Mouse (Mus musculus) cerebellum, adult 2 months (tissue): ENCODE measurements around the gene Pde4dip. TPM values are rescaled to one million over a fixed set of nuclear protein-coding genes. Genes with fewer than 3 reads are reported as not detected.

Experiments
- DNase-seq, 2 experiments: peaks; one replicate each; pipeline ENCODE4 v3.0.0; 2021
- H3K27ac ChIP-seq: fragments of 200-500 bp; 2 replicates; pipeline ENCODE4 v1.5.1; 2012; ENCODE audit warnings: low read length, control low read depth, inconsistent platforms; ENCODE audit not compliant: insufficient read depth
- H3K27me3 ChIP-seq: fragments of 200-500 bp; 2 replicates; pipeline ENCODE4 v1.6.1; 2012; ENCODE audit warnings: inconsistent platforms, mild to moderate bottlenecking, low read length, moderate library complexity; ENCODE audit not compliant: control insufficient read depth, insufficient read depth
- H3K4me1 ChIP-seq: fragments of 200-500 bp; 2 replicates; pipeline ENCODE4 v1.6.1; 2011; ENCODE audit warnings: low read length; ENCODE audit not compliant: control insufficient read depth, insufficient read depth
- H3K4me3 ChIP-seq: fragments of 200-500 bp; replicated peaks from 2 replicates; pipeline ENCODE3; 2011; ENCODE audit warnings: mild to moderate bottlenecking, low read depth, low read length, control low read depth; ENCODE audit not compliant: insufficient read depth
- CTCF ChIP-seq: fragments of 200-500 bp; IDR thresholded peaks from 2 replicates; pipeline ENCODE4 v1.5.1; 2011; ENCODE audit warnings: low read depth, mild to moderate bottlenecking, control low read depth, low read length, moderate library complexity, borderline replicate concordance; ENCODE audit not compliant: insufficient read depth
- POLR2A ChIP-seq: fragments of 200-500 bp; IDR thresholded peaks from 2 replicates; pipeline ENCODE4 v1.6.1; 2011; ENCODE audit warnings: low read length, control low read depth, borderline replicate concordance; ENCODE audit not compliant: insufficient read depth
- WGBS: fragments of 180-500 bp; shearing (Covaris S2); methylation state at CpG from one replicate; pipeline ENCODE4 v1.1.7; 2018; 5-methylcytosine and 5-hydroxymethylcytosine counted together
- polyA plus RNA-seq: library from polyadenylated mRNA; depleted of rRNA; stranded (reverse); fragments of >200 nt; gene quantifications from 2 replicates; pipeline ENCODE4 v1.2.3, GENCODE M21; 2012

Gene Pde4dip
- polyA plus RNA-seq, 1 experiment, result 88.6 TPM

GRCm38 (mm10) chr3:97851803-97852202 is 36.7 kb downstream of the Pde4dip start:
- DNase-seq, result no peak
- Histone ChIP-seq H3K4me3 (no peak overlapping the region), H3K27me3 (no peaks in the 10 kb centered on the region), H3K4me1 (peaks cover 12% of the 10 kb centered on the region; the same call in 1 of the 2 replicates), H3K27ac (no peak overlapping the region)
- WGBS, result 88% methylated on average over 2 of the region's 2 CpGs
- TF ChIP-seq CTCF (no peak), POLR2A (no peak)

- WGBS, result 90% methylated on average over 3 of the region's 3 CpGs
- H3K27ac ChIP-seq, result no peak overlapping the region
- no peak overlapping the region for H3K4me3 ChIP-seq
- DNase-seq, result no peak
- TF ChIP-seq CTCF, result no peak
- no peak for TF ChIP-seq POLR2A
- H3K4me1 ChIP-seq, result peaks cover 2% of the 10 kb centered on the region; the same call in 1 of the 2 replicates
- no peaks in the 10 kb centered on the region for H3K27me3 ChIP-seq
Measured at GRCm38 (mm10) chr3:97847626-97848025, 40.9 kb downstream of the Pde4dip start.

GRCm38 (mm10) chr3:97846448-97846847 is 42.1 kb downstream of the Pde4dip start:
- 72% methylated on average over 4 of the region's 4 CpGs for WGBS
- TF ChIP-seq POLR2A (no peak), CTCF (no peak)
- no peak for DNase-seq
- no peak overlapping the region for H3K27ac ChIP-seq
- H3K4me1 ChIP-seq, result peaks cover 2% of the 10 kb centered on the region; the same call in 1 of the 2 replicates
- H3K27me3 ChIP-seq, result no peaks in the 10 kb centered on the region
- no peak overlapping the region for H3K4me3 ChIP-seq

- H3K4me1 ChIP-seq, result 0 out of 2 replicates have a peak, but pooled peaks cover 2% of the 10 kb centered on the region
- H3K27ac ChIP-seq, result no peak overlapping the region
- WGBS, result 84% methylated on average over 2 of the region's 2 CpGs
- no peak for DNase-seq
- no peak overlapping the region for H3K4me3 ChIP-seq
- no peaks in the 10 kb centered on the region for H3K27me3 ChIP-seq
- TF ChIP-seq CTCF (no peak), POLR2A (no peak)
Measured at GRCm38 (mm10) chr3:97844821-97845201, 43.7 kb downstream of the Pde4dip start.

- DNase-seq, result no peak
- Histone ChIP-seq H3K4me3 (no peak overlapping the region), H3K27ac (no peak overlapping the region), H3K4me1 (0 out of 2 replicates have a peak, but pooled peaks cover 2% of the 10 kb centered on the region), H3K27me3 (no peaks in the 10 kb centered on the region)
- TF ChIP-seq POLR2A (no peak), CTCF (no peak)
- 66% methylated on average over 7 of the region's 7 CpGs for WGBS
Measured at GRCm38 (mm10) chr3:97844163-97844820, 44.2 kb downstream of the Pde4dip start.

- 28% methylated on average over 2 of the region's 2 CpGs for WGBS
- no peak for DNase-seq
- TF ChIP-seq POLR2A, result no peak
- Histone ChIP-seq H3K4me1 (no peaks in the 10 kb centered on the region), H3K27ac (no peak overlapping the region), H3K27me3 (no peaks in the 10 kb centered on the region), H3K4me3 (no peak overlapping the region)
Measured at GRCm38 (mm10) chr3:97842641-97843040, 45.9 kb downstream of the Pde4dip start.

- DNase-seq, result no peak
- TF ChIP-seq CTCF (no peak), POLR2A (no peak)
- no peak overlapping the region for H3K4me3 ChIP-seq
- no peaks in the 10 kb centered on the region for H3K27me3 ChIP-seq
- peaks cover 3% of the 10 kb centered on the region; the same call in 1 of the 2 replicates for H3K4me1 ChIP-seq
- no peak overlapping the region for H3K27ac ChIP-seq
Measured at GRCm38 (mm10) chr3:97840439-97840838, 48.1 kb downstream of the Pde4dip start.

- H3K4me1 ChIP-seq, result peaks cover 8% of the 10 kb centered on the region; the same call in 1 of the 2 replicates
- WGBS, result 58% methylated on average over 5 of the region's 5 CpGs
- no peaks in the 10 kb centered on the region for H3K27me3 ChIP-seq
- no peak for DNase-seq
- TF ChIP-seq POLR2A (no peak), CTCF (no peak)
- H3K4me3 ChIP-seq, result no peak overlapping the region
- no peak overlapping the region for H3K27ac ChIP-seq
Measured at GRCm38 (mm10) chr3:97835888-97836287, 52.6 kb downstream of the Pde4dip start.

- TF ChIP-seq CTCF (no peak), POLR2A (no peak)
- no peak overlapping the region for H3K4me3 ChIP-seq
- 55% methylated on average over 1 of the region's 1 CpGs for WGBS
- H3K27ac ChIP-seq, result no peak overlapping the region
- H3K4me1 ChIP-seq, result peaks cover 14% of the 10 kb centered on the region
- DNase-seq, result no peak
- H3K27me3 ChIP-seq, result no peaks in the 10 kb centered on the region
Measured at GRCm38 (mm10) chr3:97834625-97835024, 53.9 kb downstream of the Pde4dip start.
